Mouse (Mus musculus) embryonic fibroblast, embryonic 13.5 days (primary cell): ENCODE measurements around the gene Ncmap.
"Not testable (repeated sequence)": the region's sequence is repeated elsewhere in the genome, so short reads cannot be mapped to it uniquely, and the experiment has no call there.

Experiments used
- CTCF ChIP-seq: IDR thresholded peaks from 2 replicates; pipeline ENCODE4 v1.5.1; 2011; ENCODE audit warnings: mild to moderate bottlenecking, control low read depth, low read length, moderate library complexity, borderline replicate concordance; ENCODE audit not compliant: insufficient read depth
- POLR2A ChIP-seq: IDR thresholded peaks from 2 replicates; pipeline ENCODE4 v1.6.1; 2011; ENCODE audit warnings: low read depth, mild to moderate bottlenecking, control low read depth, low read length, moderate library complexity

DNA sequence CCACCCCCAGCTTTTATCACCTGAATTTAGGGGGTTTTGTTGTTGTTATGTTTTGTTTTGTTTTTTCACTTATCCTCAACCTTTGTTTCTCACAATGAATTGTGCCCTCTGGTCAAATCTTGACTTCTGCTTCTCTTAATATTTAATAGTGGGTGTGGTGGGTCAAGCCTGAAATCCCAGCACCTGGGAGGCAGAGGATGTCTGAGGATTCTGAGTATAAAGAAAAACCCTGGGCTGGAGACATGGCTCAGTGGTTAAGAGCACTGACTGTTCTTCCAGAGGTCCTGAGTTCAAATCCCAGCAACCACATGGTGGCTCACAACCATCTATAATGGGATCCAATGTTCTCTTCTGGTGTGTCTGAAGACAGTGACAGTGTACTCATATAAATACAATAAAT, 43.3 kb downstream of the Ncmap start:
- not testable (repeated sequence) for TF ChIP-seq CTCF, POLR2A
